16 mouse cellular contexts compared by ENCODE assay signal in the genomic region with DNA sequence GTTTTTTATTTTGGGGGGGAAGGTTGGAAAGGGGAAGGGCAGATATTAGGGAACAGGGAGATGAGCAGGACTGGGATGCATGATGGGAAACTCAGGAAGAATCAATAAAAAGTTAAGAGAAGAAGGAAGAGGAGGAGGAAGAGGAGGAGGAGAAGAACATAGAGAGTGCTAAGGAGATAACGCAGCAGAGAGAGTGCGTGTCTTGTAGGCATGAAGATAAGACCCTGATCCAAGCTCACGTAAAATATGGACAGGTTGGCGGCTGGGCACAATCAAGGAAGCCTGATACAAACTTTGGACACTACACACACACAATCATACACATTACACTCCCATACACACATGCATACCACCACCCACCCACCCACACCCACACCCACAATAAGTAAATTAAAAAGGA. TPM values are rescaled to one million over a fixed set of nuclear protein-coding genes. Genes with fewer than 3 reads are reported as not detected.
"Had no signal": no experiment of that assay in that cellular context is flagged by ENCODE, and none has a peak within 500 bp of the region (broad histone marks: within the 10 kb centered on the region; RNA-seq: fewer than 3 reads in every experiment).

No protein-coding gene starts in this region.

- H3K9me3 ChIP-seq: neural tube, embryonic 15.5 days; stomach, embryonic 15.5 days had no signal

- H3K27ac ChIP-seq: neural tube, embryonic 15.5 days; stomach, embryonic 15.5 days; stomach, postnatal 0 days had no signal

- H3K4me2 ChIP-seq: neural tube, embryonic 15.5 days; stomach, embryonic 15.5 days had no signal

- H3K27me3 ChIP-seq: neural tube, embryonic 15.5 days; stomach, embryonic 15.5 days had no signal

- H3K4me1 ChIP-seq: neural tube, embryonic 15.5 days; stomach, embryonic 15.5 days had no signal

- DNase-seq: retina, postnatal 1 day; right cerebral cortex, adult 18-20 months; right cerebral cortex, postnatal 14 days; right cerebral cortex, postnatal 25 days; right cerebral cortex, postnatal 4 days; spleen, adult 18-20 months; thymus, adult 18-20 months; thymus, adult 2 months; thymus, postnatal 14 days; thymus, postnatal 25 days; thymus, postnatal 36 days; thymus, postnatal 4 days had no signal

- H3K36me3 ChIP-seq: neural tube, embryonic 15.5 days; stomach, embryonic 15.5 days had no signal

- H3K4me3 ChIP-seq: neural tube, embryonic 15.5 days; stomach, embryonic 15.5 days had no signal

- H3K9ac ChIP-seq: neural tube, embryonic 15.5 days; stomach, embryonic 15.5 days had no signal

RNA-seq across cellular contexts. Expression of a gene that starts 10.2 kb away (rescaled TPM):
- total RNA-seq: neutrophil, adult 5-6 weeks had no signal
